Mouse (Mus musculus) gastrocnemius, adult 18-20 months (tissue): ENCODE measurements around the gene Slc12a3. TPM values are rescaled to one million over a fixed set of nuclear protein-coding genes. Genes with fewer than 3 reads are reported as not detected.
A peak's percentile ranks its signal among the peaks of the same experiment; 100 is the strongest.

Experiments used
- DNase-seq: peaks from one replicate; pipeline ENCODE4 v3.0.0; 2021; ENCODE audit warnings: low spot score
- total RNA-seq, 2 experiments: library from RNA; stranded (reverse); gene quantifications; 2 replicates each; pipeline ENCODE4 v1.2.3; 2021

Gene Slc12a3
- total RNA-seq, 2 experiments from 2014 or later: 0.18 TPM; not detected in 1

DNA sequence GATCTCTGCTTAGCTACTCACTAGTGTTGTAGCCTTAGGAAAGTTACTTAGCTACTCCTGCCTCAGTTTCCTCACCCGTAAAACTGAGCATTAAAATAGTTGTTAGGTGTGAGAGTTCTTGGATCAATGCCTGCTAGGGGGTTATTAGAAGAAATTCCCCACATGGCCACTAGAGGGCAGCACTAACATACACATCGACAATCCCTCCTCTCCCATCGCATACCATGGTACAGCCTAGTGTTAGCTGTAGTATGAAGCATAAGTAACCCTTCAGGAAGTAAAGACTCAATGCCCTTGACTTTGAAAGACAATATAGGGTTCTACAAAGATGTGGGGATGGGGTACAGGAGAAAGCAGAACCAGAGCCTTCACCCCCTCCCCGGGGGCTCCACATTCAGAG is 1.7 kb downstream of the Slc12a3 start:
- peak; percentile 56 for DNase-seq

DNA sequence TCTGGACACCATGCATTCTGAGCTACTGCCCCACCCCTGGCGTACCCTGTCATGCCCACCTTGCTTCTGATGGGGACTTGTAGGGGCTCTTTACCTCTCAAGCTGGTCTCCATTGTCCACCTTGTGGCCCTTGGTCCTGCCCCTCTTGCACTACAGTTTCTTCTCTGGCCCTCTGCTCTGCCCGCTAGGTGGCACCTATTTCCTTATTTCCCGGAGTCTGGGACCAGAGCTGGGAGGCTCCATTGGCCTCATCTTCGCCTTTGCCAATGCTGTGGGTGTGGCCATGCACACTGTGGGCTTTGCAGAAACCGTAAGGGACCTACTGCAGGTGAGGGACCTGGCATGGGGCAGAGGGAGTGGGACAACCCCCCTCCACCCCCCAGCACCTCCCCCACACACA is 4.3 kb downstream of the Slc12a3 start:
- no peak for DNase-seq

DNA sequence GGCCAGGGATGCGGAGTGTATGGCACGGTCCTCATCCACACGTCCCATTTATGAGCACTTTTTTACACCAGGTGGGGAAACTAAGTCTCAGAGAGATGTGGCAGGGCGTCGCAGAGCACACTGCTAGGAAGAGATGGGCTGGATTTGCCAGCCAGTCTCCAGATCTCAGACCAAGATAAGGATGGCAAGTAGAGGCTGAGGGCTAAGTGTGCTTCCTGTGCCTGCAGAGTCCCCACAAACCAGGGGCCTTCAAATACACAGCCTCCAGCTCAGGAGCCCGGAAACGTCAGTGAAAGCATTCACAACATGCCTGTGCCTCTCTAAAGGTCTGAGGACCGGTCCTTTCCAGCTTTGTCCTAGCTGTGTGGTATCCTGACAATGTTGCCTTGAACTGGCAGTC is 8.6 kb downstream of the Slc12a3 start:
- DNase-seq: no peak

DNA sequence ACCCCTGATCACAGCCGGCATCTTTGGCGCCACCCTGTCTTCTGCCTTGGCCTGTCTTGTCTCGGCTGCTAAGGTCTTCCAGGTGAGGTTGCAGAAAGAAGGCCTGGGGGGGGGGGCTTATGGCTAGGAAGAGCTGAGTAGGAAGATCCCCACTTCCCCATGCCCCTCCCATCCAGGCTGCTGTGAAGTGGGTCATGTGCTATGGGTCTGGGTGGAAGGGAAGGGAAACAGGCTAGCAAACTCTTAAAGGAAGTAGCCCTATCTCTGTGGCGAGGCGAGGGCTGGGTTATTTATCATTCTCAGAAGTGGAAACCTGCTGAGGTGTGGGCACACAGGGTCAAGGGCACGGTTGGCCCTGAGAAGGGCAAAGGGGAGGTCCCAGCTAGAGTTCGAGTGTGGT is 11.8 kb downstream of the Slc12a3 start:
- no peak for DNase-seq

DNA sequence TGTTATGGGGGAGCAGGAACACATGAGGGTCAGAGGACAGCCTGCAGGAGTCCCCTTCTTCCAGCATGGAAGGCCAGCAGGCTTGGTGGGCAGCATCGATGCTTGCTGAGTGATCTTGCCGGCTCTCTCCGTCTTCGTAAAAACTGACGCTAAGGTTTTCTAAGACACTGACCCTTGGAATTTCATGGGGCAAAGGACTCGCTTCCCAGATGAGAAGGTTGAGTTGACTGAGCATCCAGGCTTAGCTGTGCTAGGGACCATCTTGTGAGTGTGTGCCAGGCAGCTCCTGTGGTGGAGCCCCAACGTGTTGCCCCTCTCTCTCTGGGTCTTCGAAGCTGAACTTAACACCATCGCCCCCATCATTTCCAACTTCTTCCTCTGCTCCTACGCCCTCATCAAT is 13.7 kb downstream of the Slc12a3 start:
- no peak for DNase-seq

DNA sequence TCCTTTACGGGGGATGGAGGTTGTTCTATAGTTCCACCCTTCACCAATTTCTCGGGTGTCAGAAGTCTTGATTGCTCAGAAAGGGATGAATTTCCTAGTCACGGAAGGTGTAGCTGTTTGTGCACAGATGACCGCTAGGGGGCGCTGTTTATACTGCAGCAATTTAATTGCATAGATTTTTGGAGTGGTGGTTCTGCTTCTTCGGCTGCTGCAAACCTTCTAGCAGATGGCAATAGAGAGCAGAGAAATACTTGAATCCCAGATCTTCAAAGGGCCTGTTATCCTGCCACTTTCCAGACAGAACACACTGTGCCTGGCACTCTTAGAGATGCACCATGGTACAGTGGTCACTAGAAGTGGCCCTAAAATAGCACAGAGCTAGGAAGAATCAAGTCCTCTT is 14.3 kb downstream of the Slc12a3 start:
- DNase-seq: peak; percentile 84

DNA sequence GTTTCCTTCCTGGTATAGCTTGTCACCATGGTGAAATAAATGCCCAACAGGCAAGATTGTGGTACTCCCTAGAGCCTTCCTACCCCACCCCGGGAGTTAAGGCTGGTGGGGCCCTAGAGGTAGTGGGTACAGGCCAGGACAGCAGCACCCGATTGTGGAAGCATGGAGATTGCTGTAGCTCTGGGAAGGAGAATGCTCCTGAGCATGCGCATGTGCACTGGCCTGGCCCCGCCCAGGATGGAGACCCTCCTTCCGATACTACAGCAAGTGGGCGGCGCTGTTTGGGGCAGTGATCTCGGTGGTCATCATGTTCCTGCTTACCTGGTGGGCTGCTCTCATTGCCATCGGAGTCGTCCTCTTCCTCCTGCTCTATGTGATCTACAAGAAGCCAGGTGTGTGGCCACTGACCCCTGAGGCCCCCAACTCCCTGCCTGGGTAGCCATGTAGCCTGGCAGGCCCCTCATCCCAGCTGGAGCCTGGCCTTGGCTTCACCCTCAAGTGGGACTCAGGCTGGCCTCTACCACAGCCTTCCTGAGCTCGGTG is 14.8 kb downstream of the Slc12a3 start:
- no peak for DNase-seq

DNA sequence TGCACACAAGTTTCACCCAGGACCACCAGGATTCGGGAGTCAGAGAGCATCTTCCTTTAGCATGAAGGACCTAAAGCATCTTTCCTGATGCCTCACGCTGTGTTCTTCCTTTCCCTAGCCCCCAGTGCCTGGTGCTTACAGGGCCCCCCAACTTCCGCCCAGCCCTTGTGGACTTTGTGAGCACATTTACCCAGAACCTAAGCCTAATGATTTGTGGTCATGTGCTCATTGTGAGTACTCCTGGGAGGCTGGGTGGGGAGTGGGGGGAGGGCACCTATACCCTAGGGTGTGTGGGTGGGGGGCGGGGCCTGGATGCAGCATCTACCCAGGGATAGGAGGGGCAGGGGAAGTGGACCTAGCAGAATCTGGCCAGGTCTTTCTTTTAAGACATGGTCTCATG is 16.7 kb downstream of the Slc12a3 start:
- no peak for DNase-seq

DNA sequence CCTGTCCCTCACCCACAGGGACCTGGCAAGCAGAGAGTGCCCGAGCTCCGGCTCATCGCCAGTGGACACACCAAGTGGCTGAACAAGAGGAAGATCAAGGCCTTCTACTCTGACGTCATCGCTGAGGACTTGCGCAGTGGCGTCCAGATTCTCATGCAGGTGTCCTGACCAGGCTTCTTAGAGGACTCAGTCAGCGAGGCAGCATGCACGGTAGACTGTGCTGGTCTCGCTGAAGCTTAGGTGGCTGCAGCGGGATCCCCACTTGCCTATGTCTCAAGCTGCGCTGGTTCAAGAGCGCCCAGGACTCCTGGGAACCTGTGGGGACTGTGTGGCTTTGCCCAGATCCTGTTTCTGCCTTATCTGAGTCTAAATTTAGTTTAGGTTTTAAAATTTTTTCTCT is 17.3 kb downstream of the Slc12a3 start:
- no peak for DNase-seq

DNA sequence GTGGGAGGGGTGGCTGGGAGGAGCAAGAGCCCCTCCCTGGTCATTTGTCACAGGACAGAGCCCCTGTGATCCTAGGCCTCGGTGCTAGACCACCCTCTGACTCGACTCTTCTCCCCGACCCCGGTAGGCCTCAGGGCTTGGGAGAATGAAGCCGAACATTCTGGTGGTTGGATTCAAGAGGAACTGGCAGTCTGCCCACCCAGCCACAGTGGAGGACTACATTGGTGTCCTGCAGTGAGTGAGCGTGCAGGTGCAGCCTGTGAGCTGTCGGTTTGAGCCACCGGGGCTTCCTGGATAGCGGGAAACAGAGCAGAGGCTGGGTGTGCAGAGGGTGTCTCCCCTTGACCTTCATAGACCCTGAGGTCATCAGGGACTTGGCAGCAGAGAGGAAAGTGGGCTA is 19.4 kb downstream of the Slc12a3 start:
- no peak for DNase-seq

DNA sequence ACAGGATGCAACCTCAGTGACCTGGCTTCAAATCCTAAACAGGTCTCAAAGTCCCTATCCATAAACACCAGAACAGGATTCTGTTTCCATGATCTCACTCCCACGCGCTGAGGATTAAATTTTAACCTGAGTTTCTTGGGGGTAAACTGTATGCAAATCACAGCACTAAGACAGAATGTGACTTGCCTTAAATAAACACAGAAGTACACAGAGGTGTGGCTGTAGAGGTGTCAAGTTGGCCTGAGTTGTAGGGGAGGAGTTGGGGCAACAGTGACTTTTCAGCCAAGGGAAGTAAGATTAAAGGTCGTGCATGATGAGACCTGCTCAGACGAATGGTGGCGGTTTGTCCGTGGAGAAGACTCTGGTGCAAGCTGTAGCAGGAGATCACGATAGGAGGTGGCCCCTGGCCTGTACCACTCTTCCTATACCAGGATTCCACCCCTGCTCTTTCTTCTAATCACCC is 25.1 kb downstream of the Slc12a3 start:
- no peak for DNase-seq

DNA sequence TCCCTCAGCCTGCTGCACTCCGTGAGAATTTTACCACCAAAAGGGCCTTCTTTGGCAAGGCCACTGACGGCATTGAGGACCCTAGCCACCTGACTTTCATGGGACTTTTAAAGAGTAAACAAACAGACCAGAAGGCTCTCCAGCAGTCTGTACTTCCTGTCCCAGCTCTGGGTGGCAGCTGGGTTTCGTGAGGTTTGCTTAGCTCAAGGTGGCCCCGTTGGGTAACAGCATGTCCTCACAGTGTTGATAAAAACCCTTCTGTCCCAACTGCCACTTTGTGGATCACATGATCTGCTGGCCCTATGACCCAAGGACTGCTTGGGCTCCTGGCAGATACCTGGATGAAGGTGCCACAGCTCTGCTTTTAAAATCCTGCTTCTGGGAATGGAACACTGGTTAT is 25.6 kb downstream of the Slc12a3 start:
- DNase-seq: no peak

DNA sequence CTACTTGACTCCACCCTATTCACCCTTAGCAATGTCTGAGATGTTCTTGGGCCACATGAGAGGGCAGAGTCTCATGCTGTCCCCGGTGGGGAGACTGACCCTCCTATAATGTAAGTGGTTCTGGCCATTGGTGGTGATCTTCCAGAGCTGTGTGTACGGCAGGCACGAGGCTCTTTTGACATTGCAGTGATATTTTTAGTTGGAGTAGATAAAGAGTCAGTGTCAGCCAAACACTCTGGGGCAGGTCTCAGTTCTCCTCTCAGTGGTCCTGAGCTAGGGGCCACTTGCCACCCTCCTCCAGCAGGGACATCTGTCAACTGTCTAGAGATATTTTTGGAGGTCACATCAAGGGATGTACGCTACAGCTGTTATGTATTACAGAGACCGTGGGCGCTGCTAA is 28.2 kb downstream of the Slc12a3 start:
- no peak for DNase-seq

DNA sequence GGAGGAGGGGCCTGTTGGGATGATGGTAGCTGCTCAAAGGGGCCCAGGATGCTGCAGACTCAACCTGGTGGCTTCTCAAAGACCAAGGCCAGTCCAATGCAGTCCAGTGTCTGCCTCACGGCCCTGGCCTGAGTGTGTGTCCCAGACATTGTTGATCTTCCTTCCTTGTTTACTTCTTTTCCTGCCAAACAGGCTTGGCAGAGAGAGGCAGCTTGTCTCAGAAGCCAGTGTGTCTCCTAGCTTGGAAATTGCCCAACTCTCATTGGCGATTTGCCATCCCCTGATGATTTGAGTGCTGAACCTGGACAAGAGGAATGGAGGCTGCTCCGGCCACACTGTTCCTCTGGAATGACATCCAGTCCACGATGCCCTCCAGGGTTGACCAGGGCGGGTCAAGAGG is 29.5 kb downstream of the Slc12a3 start:
- peak; percentile 65 for DNase-seq

DNA sequence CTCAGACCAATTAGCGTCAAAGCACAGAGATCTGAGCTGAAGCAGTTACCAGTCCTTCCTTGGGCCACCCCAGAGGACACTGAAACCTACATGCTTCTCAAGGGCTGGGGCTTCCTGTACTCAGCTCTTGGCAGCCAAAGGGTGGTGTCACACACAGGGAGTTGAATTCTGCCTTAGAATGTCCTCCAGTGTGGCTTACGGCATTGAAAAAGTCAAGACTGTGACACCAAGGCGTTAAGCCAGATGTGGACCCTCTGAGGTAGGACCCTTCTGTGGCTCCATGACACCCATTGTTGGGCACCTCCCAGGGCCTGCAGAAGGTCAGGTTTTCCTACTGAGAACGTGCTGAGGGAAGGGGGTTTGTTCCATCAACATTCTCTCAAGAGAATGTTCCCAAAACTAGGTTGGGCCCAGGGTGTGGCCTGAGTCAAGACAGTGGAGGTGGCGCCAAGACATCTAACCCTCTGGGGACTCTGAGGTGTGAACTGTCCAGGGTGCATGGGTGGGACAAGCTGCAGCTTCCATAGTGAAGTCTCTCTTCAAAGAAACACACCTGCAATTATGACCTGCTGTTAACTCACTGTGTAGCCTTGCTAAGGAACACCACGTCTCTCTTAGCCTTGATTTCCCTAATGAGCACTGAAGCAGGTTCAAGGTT is 32.9 kb downstream of the Slc12a3 start:
- no peak for DNase-seq

DNA sequence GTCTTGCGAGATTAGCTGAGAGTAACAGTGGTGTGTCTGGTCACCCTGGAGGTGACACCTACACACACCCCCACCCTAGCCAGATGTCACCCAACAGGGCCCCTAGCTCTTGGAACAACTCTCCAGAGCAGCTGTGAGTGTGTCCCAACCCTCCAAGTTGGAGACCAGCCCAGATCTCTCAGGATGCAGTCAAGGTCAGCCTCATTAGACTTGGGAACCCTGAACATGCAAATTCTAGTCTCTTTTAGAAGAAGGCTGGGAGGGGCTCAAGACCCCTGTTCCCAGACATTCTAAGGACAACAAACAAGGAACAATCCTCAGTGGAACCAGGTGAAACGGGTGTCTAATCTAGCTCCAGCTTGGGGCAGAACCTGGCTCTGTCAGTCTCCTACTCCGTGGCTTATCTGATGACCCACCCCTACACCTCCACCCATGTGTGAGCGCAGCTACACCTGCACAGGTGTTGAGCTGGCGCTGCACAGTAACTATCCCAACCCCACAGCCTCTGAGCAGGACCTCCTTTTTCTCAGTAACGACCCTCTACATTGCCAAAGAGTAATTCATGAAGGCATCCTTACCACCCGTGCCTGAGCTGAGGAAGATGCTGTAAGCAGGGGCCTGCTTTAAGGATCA is 33.7 kb downstream of the Slc12a3 start:
- DNase-seq: peak; percentile 50

DNA sequence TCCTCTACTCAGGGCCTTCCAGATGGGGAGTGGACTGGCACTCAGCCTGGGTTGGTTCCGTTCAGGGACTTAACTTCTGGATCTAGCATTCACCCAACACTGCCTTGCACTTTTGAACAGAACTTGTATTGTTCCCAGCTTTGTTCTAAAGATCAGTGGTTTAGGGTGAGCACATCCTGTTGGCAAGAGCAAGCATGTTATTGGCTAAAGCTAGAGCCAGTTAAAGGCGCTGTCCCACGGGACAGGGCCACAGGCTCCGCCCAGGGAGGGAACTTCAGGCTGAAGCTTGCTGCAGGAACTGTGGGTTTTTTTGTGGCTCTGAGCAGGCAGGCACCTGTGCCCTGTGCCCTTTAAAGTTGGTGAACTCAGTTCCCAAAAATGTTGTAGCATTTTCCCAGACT is 34.3 kb downstream of the Slc12a3 start:
- peak; percentile 82 for DNase-seq

DNA sequence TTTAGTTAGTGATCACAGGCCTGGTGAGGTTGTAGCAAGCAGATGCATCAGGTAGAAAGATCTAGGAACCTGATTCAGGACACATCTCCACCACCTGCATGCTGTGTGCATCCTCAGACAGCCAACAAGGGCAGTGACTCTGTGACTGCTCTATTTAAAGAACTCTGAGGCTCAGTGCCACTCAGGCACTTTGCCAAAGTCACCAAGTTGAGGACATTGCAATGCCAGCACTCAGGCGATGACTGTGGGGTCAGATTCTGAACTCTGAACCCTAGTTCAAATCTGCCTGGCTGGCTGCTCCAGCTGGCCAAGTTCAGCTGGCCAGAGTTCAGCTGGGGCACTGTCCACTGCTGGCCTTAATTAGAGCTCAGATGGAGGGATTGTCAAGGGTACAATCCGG is 34.9 kb downstream of the Slc12a3 start:
- DNase-seq: peak; percentile 87

DNA sequence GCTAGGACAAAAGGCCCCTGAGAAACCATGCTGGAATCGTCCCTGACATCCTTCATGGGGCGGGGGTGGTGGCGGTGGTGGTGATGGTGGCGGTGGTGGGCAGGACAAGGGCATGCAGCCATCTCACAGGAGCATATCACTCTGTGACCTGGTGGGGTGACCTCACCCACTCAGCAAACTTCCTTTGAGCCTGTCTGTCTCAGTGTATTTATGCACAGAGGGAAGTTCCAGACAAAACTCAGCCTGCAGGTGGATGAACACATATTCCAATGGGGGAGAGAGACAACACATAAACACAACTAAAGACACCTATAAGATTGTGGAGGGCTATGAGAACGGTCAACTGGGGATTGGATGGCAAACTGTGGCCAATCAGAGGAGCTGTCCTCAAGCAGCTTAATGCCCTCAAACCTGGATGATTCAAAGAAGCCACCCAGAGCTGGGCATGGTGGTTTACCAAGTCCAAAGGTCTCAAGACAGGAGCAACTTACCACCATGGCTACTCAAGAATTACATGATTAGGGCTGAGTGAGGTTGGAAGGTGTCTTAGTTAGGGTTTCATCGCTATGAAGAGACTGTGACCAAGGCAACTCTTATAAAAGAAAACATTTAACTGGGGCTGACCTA is 35.8 kb downstream of the Slc12a3 start:
- no peak for DNase-seq

DNA sequence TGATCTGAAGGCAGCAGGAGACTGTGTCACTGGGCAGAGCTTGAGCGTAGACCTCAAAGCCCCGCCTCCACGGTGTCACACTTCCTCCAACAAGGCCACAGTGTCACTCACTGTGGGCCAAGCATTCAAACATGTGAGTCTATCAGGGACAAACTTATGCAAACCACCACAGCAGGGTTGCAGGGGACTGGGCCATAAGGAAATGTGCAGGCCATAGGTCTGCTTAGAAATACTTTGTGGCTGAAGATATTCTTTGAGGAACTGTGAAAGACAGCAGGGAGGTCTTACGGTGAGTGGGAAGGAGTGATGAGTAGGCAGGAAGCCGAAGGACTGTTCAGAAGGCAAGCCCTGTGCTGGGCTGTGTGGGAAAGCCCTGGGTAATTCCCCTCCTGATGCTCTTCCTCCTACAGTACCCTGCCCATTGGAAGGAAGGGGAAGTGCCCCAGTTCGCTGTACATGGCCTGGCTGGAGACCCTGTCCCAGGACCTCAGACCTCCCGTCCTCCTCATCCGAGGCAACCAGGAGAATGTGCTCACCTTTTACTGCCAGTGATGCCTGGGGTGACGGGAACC is 36.5 kb downstream of the Slc12a3 start:
- DNase-seq: no peak

DNA sequence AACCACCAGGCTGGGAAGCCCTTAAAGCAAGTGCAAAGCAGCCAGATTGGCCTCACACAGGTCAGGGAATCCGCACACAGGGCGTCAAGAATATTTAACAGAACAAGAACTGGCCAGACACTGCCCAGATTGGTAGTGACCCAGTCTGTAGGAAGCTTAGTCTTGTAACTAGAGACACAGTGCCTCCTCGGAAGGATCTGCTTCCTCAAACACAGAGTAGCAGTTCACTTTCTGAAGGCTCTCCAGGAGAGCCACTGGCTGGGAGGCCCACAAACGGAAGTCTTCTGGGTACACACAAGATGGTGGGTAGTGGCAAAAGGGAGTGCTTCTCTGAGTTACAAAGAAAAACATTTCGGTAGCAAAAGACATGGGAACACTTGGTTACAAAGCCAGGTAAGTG is 41.8 kb downstream of the Slc12a3 start:
- DNase-seq: no peak

DNA sequence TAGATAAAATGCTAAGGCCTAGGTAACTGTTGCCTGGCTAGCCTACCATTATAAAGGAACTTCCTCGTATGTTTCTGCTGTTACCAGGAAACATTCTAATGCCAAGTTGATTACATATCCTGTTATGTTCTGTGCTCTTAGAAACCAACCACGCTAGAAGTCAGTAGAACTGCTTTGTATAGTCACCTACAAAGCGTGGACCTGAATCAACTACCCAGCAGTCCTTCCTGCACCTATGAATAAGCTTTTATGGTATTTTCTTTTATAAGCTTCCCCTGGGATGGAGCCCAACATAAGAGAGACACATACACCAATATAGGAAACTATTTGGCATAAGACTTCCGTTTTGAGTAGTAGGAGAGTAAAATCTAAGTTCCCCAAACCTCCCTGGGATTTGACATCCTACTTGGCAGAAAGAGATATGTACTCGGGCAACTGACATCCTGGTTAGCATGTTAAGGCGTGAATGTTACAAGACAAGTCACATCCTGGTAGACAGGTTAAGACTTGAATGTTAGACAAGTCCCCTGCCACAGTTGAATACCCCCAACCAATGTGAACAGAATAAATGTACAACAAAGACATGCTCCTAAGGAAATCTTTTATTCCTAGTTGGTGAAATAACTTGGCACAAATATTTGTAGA is 44.1 kb downstream of the Slc12a3 start:
- no peak for DNase-seq
